Mouse (Mus musculus): ENCODE results near the gene Depdc5. TPM values are rescaled to one million over a fixed set of nuclear protein-coding genes. Genes with fewer than 3 reads are reported as not detected.
"Not testable (repeated sequence)": the region's sequence is repeated elsewhere in the genome, so short reads cannot be mapped to it uniquely, and the experiment has no call there.

The Depdc5 gene
- polyA plus RNA-seq (2012; rRNA removed) = 3.8 and 7.5 TPM in 2 replicates

DNA sequence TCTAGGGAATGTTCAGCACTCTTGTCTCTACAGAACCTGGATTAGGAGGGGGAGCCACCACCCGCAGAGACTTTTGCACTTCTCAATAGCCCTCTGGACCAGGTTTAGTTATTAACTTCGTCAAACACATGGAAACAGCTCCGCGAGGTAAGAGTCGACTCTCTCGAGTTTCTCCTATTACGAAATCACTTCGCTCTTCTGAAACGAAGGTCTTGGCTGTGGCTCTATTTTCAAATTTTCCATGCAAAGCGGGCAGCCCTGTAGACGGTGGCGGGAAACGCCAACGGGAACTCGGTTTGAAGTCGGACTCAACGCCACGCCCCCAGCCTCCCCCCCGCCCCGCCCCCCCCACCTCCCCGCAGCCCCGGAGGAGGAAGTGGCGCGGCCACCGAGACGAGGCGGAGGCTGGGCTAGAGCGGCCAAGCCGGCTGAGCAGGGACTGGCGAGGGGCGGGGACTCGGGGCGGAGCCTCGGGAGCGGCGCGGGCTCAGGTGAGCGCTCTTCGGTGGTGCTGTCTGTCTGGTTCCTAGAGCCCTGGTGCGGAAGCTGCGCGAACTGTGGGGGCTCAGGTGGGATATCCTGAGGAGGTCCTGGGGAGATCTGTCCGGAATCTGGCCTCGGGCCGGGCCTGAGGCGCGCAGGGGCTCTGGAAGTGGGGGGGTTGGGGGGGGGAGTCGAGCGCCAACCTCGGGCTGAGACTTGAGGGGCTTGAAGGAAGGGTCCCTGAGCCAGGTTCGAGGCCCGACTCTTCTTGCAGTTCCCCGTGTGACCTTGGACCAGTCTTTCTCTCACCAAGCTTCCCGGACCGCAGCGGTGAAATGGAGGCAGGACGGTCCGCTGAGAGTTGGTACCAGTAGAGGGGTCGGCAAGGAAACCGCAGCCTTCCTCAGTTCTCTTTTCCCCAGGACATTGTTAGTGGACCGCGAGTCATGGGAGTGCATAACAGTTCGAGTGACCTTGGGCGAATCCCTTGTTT, at the start of gene Depdc5:
TSS of gene Depdc5 (plus strand) at position 449 of the 976 bp plus-strand sequence.
- H3K27ac ChIP-seq (ENCODE audit: insufficient read depth, low read depth, low read length) = peak within 1 kb of the TSS; percentile 75

DNA sequence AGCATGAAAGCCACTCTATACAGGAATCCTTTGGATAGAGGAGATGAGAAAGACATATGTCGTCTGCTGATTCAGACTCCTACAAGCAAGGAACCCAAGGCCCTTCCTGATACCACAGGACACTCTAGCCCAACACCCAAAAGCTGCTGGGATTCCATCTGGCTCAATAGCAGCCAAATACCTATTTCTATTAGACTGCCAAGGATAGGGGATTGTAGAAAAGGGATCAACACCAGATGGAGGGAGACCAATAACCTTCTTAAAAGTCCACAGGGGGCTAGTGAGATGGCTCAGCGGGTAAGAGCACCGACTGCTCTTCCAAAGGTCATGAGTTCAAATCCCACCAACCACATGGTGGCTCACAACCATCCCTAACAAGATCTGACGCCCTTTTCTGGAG, 48.1 kb upstream of the Depdc5 start:
- Histone ChIP-seq H3K4me1 (ENCODE audit: control insufficient read depth, insufficient read depth, insufficient read length, low read length) (no peaks in the 10 kb centered on the region), H3K36me3 (ENCODE audit: control insufficient read depth, insufficient read depth, low read length) (peaks cover 50% of the 10 kb centered on the region), H3K27ac (ENCODE audit: insufficient read depth, low read depth, low read length) (no peak overlapping the region), H3K27me3 (ENCODE audit: control insufficient read depth, insufficient read depth, low read length) (no peaks in the 10 kb centered on the region), H3K4me3 (ENCODE audit: low read depth, low read length) (no peak overlapping the region)
- no peak for TF ChIP-seq CTCF (IDR thresholded peaks at IDR 0.05; ENCODE audit: extremely low read depth, insufficient read length, insufficient replicate concordance, low read depth, low read length)
- no peak for TF ChIP-seq POLR2A (IDR thresholded peaks at IDR 0.05; ENCODE audit: low read depth, low read length)
- WGBS = 98% methylated on average over 4 of the region's 4 CpGs

More for the DNA sequence above, at the start of gene Depdc5:
- Histone ChIP-seq H3K36me3 (ENCODE audit: control insufficient read depth, insufficient read depth, low read length) (peaks cover 7% of the 10 kb centered on the region), H3K27me3 (ENCODE audit: control insufficient read depth, insufficient read depth, low read length) (no peaks in the 10 kb centered on the region), H3K4me3 (ENCODE audit: low read depth, low read length) (peak within 1 kb of the TSS; percentile 71), H3K4me1 (ENCODE audit: control insufficient read depth, insufficient read depth, insufficient read length, low read length) (no peaks in the 10 kb centered on the region)
- WGBS = under 1% methylated on average over 64 of the region's 64 CpGs
- TF ChIP-seq POLR2A (IDR thresholded peaks at IDR 0.05; ENCODE audit: low read depth, low read length) (peak; percentile 76), CTCF (IDR thresholded peaks at IDR 0.05; ENCODE audit: extremely low read depth, insufficient read length, insufficient replicate concordance, low read depth, low read length) (no peak)

GRCm38 (mm10) chr5:32820471-32820870, 43.0 kb upstream of the Depdc5 start:
- H3K27ac ChIP-seq (ENCODE audit: insufficient read depth, low read depth, low read length) = no peak overlapping the region
- 93% methylated on average over 8 of the region's 8 CpGs for WGBS
- no peaks in the 10 kb centered on the region for H3K27me3 ChIP-seq (ENCODE audit: control insufficient read depth, insufficient read depth, low read length)
- TF ChIP-seq CTCF (IDR thresholded peaks at IDR 0.05; ENCODE audit: extremely low read depth, insufficient read length, insufficient replicate concordance, low read depth, low read length) (no peak), POLR2A (IDR thresholded peaks at IDR 0.05; ENCODE audit: low read depth, low read length) (no peak)
- H3K36me3 ChIP-seq (ENCODE audit: control insufficient read depth, insufficient read depth, low read length) = peaks cover 42% of the 10 kb centered on the region
- no peak overlapping the region for H3K4me3 ChIP-seq (ENCODE audit: low read depth, low read length)
- peaks cover 3% of the 10 kb centered on the region; the same call in 1 of the 2 replicates for H3K4me1 ChIP-seq (ENCODE audit: control insufficient read depth, insufficient read depth, insufficient read length, low read length)

DNA sequence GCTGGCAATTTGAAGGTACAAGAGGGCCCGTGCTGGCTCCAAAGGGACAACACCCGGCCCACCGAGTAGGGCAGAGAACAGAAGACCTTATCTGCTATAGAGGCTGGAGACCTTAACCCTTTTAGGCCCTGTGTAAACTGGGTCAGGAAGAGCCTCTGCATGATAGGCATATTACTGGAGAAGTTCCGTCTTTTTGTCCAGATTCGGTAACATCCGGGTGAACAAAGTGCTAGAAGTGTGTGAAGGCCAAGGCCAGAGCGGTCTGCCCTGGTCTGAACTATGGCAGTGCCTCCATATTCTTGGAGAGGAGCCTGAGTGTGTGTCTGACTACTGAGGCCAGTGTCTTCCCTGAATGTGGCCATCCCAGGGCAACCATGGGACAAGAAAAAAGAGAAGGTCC, 36.5 kb upstream of the Depdc5 start, which contains the start of gene Gm20671:
TSS of gene Gm20671 (minus strand) at position 101 of the 400 bp plus-strand sequence.
- H3K4me1 ChIP-seq (ENCODE audit: control insufficient read depth, insufficient read depth, insufficient read length, low read length) = peaks cover under 1% of the 10 kb centered on the region; the same call in 1 of the 2 replicates
- WGBS = 90% methylated on average over 7 of the region's 7 CpGs
- TF ChIP-seq CTCF (IDR thresholded peaks at IDR 0.05; ENCODE audit: extremely low read depth, insufficient read length, insufficient replicate concordance, low read depth, low read length) = no peak
- no peak for TF ChIP-seq POLR2A (IDR thresholded peaks at IDR 0.05; ENCODE audit: low read depth, low read length)
- H3K36me3 ChIP-seq (ENCODE audit: control insufficient read depth, insufficient read depth, low read length) = peaks cover 57% of the 10 kb centered on the region
- H3K27me3 ChIP-seq (ENCODE audit: control insufficient read depth, insufficient read depth, low read length) = no peaks in the 10 kb centered on the region
- H3K27ac ChIP-seq (ENCODE audit: insufficient read depth, low read depth, low read length) = no peak within 1 kb of the TSS
- H3K4me3 ChIP-seq (ENCODE audit: low read depth, low read length) = no peak within 1 kb of the TSS

DNA sequence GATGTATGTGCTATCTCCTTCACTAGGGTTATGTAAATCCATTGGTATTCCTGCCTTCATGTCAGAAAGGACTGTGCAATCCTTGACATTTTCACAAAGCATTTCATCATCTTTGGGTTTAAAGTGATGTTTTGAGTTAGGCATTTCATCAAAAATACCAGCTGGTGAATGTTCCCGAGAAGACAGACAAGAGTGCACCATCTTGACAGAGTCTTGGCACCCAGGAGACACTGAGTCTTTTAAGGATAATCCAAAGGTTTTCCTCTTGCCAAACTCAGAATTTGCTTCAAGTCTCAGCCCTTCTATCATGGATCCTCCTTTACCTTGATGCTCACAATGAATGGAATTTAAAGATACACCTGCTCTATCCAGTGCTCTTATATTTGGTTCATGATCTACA, 34.7 kb upstream of the Depdc5 start:
- H3K27ac ChIP-seq (ENCODE audit: insufficient read depth, low read depth, low read length); H3K4me1 ChIP-seq (ENCODE audit: control insufficient read depth, insufficient read depth, insufficient read length, low read length); H3K4me3 ChIP-seq (ENCODE audit: low read depth, low read length); H3K27me3 ChIP-seq (ENCODE audit: control insufficient read depth, insufficient read depth, low read length): not testable (repeated sequence)
- H3K36me3 ChIP-seq (ENCODE audit: control insufficient read depth, insufficient read depth, low read length) = peaks cover 59% of the 10 kb centered on the region
- WGBS = 84% methylated on average over 1 of the region's 1 CpGs

DNA sequence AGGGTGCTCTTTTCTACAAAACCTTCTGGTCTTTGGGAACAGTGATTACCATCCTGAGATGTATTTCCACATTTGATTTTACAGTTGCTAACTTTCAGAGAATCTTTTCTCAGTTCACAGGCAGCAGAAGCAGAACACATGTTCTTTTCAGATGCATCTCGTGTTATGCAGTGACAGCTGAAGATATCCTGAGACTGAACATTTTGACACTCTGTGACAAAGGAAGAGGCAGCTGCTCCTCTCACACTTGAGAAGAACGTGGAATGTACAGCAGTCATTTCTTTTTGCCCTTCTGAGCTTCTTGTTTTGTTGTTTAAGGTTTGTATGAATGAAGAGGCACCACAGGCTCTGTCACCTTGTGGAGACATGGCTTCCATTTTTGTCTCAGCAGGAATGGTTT, 33.4 kb upstream of the Depdc5 start:
- peaks cover 69% of the 10 kb centered on the region for H3K36me3 ChIP-seq (ENCODE audit: control insufficient read depth, insufficient read depth, low read length)
- no peaks in the 10 kb centered on the region for H3K27me3 ChIP-seq (ENCODE audit: control insufficient read depth, insufficient read depth, low read length)
- no peak for TF ChIP-seq POLR2A (IDR thresholded peaks at IDR 0.05; ENCODE audit: low read depth, low read length)
- H3K4me3 ChIP-seq (ENCODE audit: low read depth, low read length) = no peak overlapping the region
- WGBS = 84% methylated on average over 2 of the region's 2 CpGs
- H3K4me1 ChIP-seq (ENCODE audit: control insufficient read depth, insufficient read depth, insufficient read length, low read length) = no peaks in the 10 kb centered on the region
- no peak overlapping the region for H3K27ac ChIP-seq (ENCODE audit: insufficient read depth, low read depth, low read length)

GRCm38 (mm10) chr5:32834497-32834896, 29.0 kb upstream of the Depdc5 start:
- Histone ChIP-seq H3K4me3 (ENCODE audit: low read depth, low read length) (no peak overlapping the region), H3K36me3 (ENCODE audit: control insufficient read depth, insufficient read depth, low read length) (peaks cover 59% of the 10 kb centered on the region), H3K27me3 (ENCODE audit: control insufficient read depth, insufficient read depth, low read length) (no peaks in the 10 kb centered on the region), H3K27ac (ENCODE audit: insufficient read depth, low read depth, low read length) (no peak overlapping the region), H3K4me1 (ENCODE audit: control insufficient read depth, insufficient read depth, insufficient read length, low read length) (no peaks in the 10 kb centered on the region)
- no peak for TF ChIP-seq CTCF (IDR thresholded peaks at IDR 0.05; ENCODE audit: extremely low read depth, insufficient read length, insufficient replicate concordance, low read depth, low read length)
- no peak for TF ChIP-seq POLR2A (IDR thresholded peaks at IDR 0.05; ENCODE audit: low read depth, low read length)
- 81% methylated on average over 1 of the region's 1 CpGs for WGBS
